Mouse (Mus musculus) hindbrain, embryonic 10.5 days (tissue): ENCODE data around the gene Srpx. TPM values are rescaled to one million over a fixed set of nuclear protein-coding genes. Genes with fewer than 3 reads are reported as not detected.

Experiments
- DNase-seq: peaks from one replicate; pipeline ENCODE4 v3.0.0-alpha.2; 2017; ENCODE audit warnings: low spot score
- H3K27ac ChIP-seq: fragments of 300-500 bp; sonication (generic); 2 replicates; pipeline ENCODE4 v1.5.1; 2016; ENCODE audit warnings: mild to moderate bottlenecking, moderate library complexity
- H3K27me3 ChIP-seq: fragments of 300-500 bp; sonication (generic); 2 replicates; pipeline ENCODE4 v1.6.1; 2016; ENCODE audit warnings: mild to moderate bottlenecking; ENCODE audit not compliant: poor library complexity, insufficient read depth, severe bottlenecking
- H3K36me3 ChIP-seq: fragments of 300-500 bp; sonication (generic); 2 replicates; pipeline ENCODE4 v1.6.1; 2016; ENCODE audit warnings: mild to moderate bottlenecking, moderate library complexity
- H3K4me1 ChIP-seq: fragments of 300-500 bp; sonication (generic); replicated peaks from 2 replicates; pipeline ENCODE4 v1.6.1; 2016; ENCODE audit warnings: mild to moderate bottlenecking
- H3K4me3 ChIP-seq: fragments of 300-500 bp; sonication (generic); 2 replicates; pipeline ENCODE4 v1.5.1; 2016; ENCODE audit warnings: mild to moderate bottlenecking, moderate library complexity
- H3K9me3 ChIP-seq: fragments of 300-500 bp; sonication (generic); 2 replicates; pipeline ENCODE4 v1.6.1; 2016; ENCODE audit warnings: mild to moderate bottlenecking, moderate library complexity
- WGBS: fragments of 180-500 bp; shearing (Covaris S2); methylation state at CpG from one replicate; pipeline ENCODE4 v1.1.7; 2016; 5-methylcytosine and 5-hydroxymethylcytosine counted together
- polyA plus RNA-seq: library from polyadenylated mRNA; unstranded; fragments of >200 nt; fragmentation: Nextera tagmentation; extraction: Ambion mirVana; gene quantifications from 2 replicates; pipeline ENCODE4 v1.2.1, GENCODE M21; 2016

Gene Srpx
- polyA plus RNA-seq = 2.8 and 3.7 TPM in 2 replicates

GRCm38 (mm10) chrX:10117065-10117719 is at the start of gene Srpx:
TSS of gene Srpx (minus strand) at chrX:10117709.
- Histone ChIP-seq H3K4me1 (peaks cover 9% of the 10 kb centered on the region; the same call in 1 of the 2 replicates), H3K9me3 (no peaks in the 10 kb centered on the region), H3K27ac (peak within 1 kb of the TSS; percentile 77), H3K36me3 (no peaks in the 10 kb centered on the region), H3K4me3 (peak within 1 kb of the TSS; percentile 46), H3K27me3 (peaks cover 20% of the 10 kb centered on the region)
- DNase-seq = peak; percentile 39
- 12% methylated on average over 19 of the region's 19 CpGs for WGBS

GRCm38 (mm10) chrX:10152390-10152789 is 34.9 kb upstream of the Srpx start:
- WGBS = 57% methylated on average over 3 of the region's 3 CpGs

GRCm38 (mm10) chrX:10115780-10116179 is 1.7 kb downstream of the Srpx start:
- H3K27me3 ChIP-seq = peaks cover 20% of the 10 kb centered on the region
- no peaks in the 10 kb centered on the region for H3K36me3 ChIP-seq
- no peak overlapping the region for H3K4me3 ChIP-seq
- WGBS = 60% methylated on average over 3 of the region's 3 CpGs
- no peak overlapping the region for H3K27ac ChIP-seq
- H3K9me3 ChIP-seq = no peaks in the 10 kb centered on the region
- DNase-seq = no peak
- peaks cover 9% of the 10 kb centered on the region; the same call in 1 of the 2 replicates for H3K4me1 ChIP-seq

More at GRCm38 (mm10) chrX:10152390-10152789, 34.9 kb upstream of the Srpx start:
- Histone ChIP-seq H3K27me3 (no peaks in the 10 kb centered on the region), H3K36me3 (no peaks in the 10 kb centered on the region), H3K4me3 (no peak overlapping the region), H3K4me1 (no peaks in the 10 kb centered on the region), H3K9me3 (no peaks in the 10 kb centered on the region), H3K27ac (no peak overlapping the region)
- no peak for DNase-seq

- WGBS = 59% methylated on average over 1 of the region's 1 CpGs
- Histone ChIP-seq H3K27me3 (no peaks in the 10 kb centered on the region), H3K36me3 (no peaks in the 10 kb centered on the region), H3K9me3 (no peaks in the 10 kb centered on the region), H3K4me1 (no peaks in the 10 kb centered on the region), H3K27ac (no peak overlapping the region), H3K4me3 (no peak overlapping the region)
- no peak for DNase-seq
Observed at GRCm38 (mm10) chrX:10110736-10111135, 6.8 kb downstream of the Srpx start.

GRCm38 (mm10) chrX:10108558-10108957 is 9.0 kb downstream of the Srpx start:
- no peaks in the 10 kb centered on the region for H3K27me3 ChIP-seq
- H3K9me3 ChIP-seq = no peaks in the 10 kb centered on the region
- no peaks in the 10 kb centered on the region for H3K36me3 ChIP-seq
- 75% methylated on average over 4 of the region's 4 CpGs for whole genome bisulfite sequencing
- no peak overlapping the region for H3K27ac ChIP-seq
- DNase-seq = no peak
- no peak overlapping the region for H3K4me3 ChIP-seq
- no peaks in the 10 kb centered on the region for H3K4me1 ChIP-seq

- H3K27ac ChIP-seq = no peak overlapping the region
- WGBS = 73% methylated on average over 5 of the region's 5 CpGs
- H3K4me3 ChIP-seq = no peak overlapping the region
- no peaks in the 10 kb centered on the region for H3K36me3 ChIP-seq
- no peak for DNase-seq
- H3K4me1 ChIP-seq = no peaks in the 10 kb centered on the region
- no peaks in the 10 kb centered on the region for H3K27me3 ChIP-seq
- no peaks in the 10 kb centered on the region for H3K9me3 ChIP-seq
Observed at GRCm38 (mm10) chrX:10105475-10105874, 12.0 kb downstream of the Srpx start.

- H3K27me3 ChIP-seq = no peaks in the 10 kb centered on the region
- H3K4me3 ChIP-seq = no peak overlapping the region
- H3K4me1 ChIP-seq = no peaks in the 10 kb centered on the region
- no peaks in the 10 kb centered on the region for H3K9me3 ChIP-seq
- WGBS = 93% methylated on average over 1 of the region's 1 CpGs
- no peak for DNase-seq
- no peaks in the 10 kb centered on the region for H3K36me3 ChIP-seq
- H3K27ac ChIP-seq = no peak overlapping the region
Observed at GRCm38 (mm10) chrX:10102739-10103138, 14.8 kb downstream of the Srpx start.

GRCm38 (mm10) chrX:10095797-10096196 is 21.7 kb downstream of the Srpx start:
- Histone ChIP-seq H3K36me3 (no peaks in the 10 kb centered on the region), H3K9me3 (no peaks in the 10 kb centered on the region), H3K4me3 (no peak overlapping the region), H3K27ac (no peak overlapping the region), H3K27me3 (no peaks in the 10 kb centered on the region), H3K4me1 (no peaks in the 10 kb centered on the region)
- WGBS = 85% methylated on average over 3 of the region's 3 CpGs
- no peak for DNase-seq

GRCm38 (mm10) chrX:10080385-10080784 is 37.1 kb downstream of the Srpx start:
- WGBS = 78% methylated on average over 3 of the region's 3 CpGs
- no peaks in the 10 kb centered on the region for H3K27me3 ChIP-seq
- H3K27ac ChIP-seq = no peak overlapping the region
- H3K4me1 ChIP-seq = no peaks in the 10 kb centered on the region
- H3K36me3 ChIP-seq = no peaks in the 10 kb centered on the region
- H3K9me3 ChIP-seq = no peaks in the 10 kb centered on the region
- no peak for DNase-seq
- H3K4me3 ChIP-seq = no peak overlapping the region

- WGBS = 50% methylated on average over 1 of the region's 1 CpGs
- no peak for DNase-seq
- H3K27ac ChIP-seq = no peak overlapping the region
Observed at GRCm38 (mm10) chrX:10079981-10080380, 37.5 kb downstream of the Srpx start.

GRCm38 (mm10) chrX:10073966-10074365 is 43.5 kb downstream of the Srpx start:
- Histone ChIP-seq H3K36me3 (no peaks in the 10 kb centered on the region), H3K27ac (no peak overlapping the region), H3K4me1 (no peaks in the 10 kb centered on the region), H3K4me3 (no peak overlapping the region), H3K27me3 (no peaks in the 10 kb centered on the region), H3K9me3 (no peaks in the 10 kb centered on the region)
- 84% methylated on average over 3 of the region's 3 CpGs for WGBS
- no peak for DNase-seq

More at GRCm38 (mm10) chrX:10079981-10080380, 37.5 kb downstream of the Srpx start:
- H3K9me3 ChIP-seq = no peaks in the 10 kb centered on the region
- H3K4me1 ChIP-seq = no peaks in the 10 kb centered on the region
- H3K4me3 ChIP-seq = no peak overlapping the region
- H3K36me3 ChIP-seq = no peaks in the 10 kb centered on the region
- H3K27me3 ChIP-seq = no peaks in the 10 kb centered on the region

GRCm38 (mm10) chrX:10071529-10071928 is 46.0 kb downstream of the Srpx start:
- Histone ChIP-seq H3K27ac (no peak overlapping the region), H3K4me1 (no peaks in the 10 kb centered on the region), H3K4me3 (no peak overlapping the region), H3K36me3 (no peaks in the 10 kb centered on the region), H3K9me3 (no peaks in the 10 kb centered on the region), H3K27me3 (no peaks in the 10 kb centered on the region)
- DNase-seq = no peak
- 82% methylated on average over 2 of the region's 2 CpGs for WGBS

GRCm38 (mm10) chrX:10070689-10071088 is 46.8 kb downstream of the Srpx start:
- WGBS = 34% methylated on average over 6 of the region's 6 CpGs
- no peak overlapping the region for H3K4me3 ChIP-seq
- H3K9me3 ChIP-seq = no peaks in the 10 kb centered on the region
- no peaks in the 10 kb centered on the region for H3K36me3 ChIP-seq
- no peak overlapping the region for H3K27ac ChIP-seq
- DNase-seq = peak; percentile 3
- H3K27me3 ChIP-seq = no peaks in the 10 kb centered on the region
- H3K4me1 ChIP-seq = no peaks in the 10 kb centered on the region

GRCm38 (mm10) chrX:10069405-10069804 is 48.1 kb downstream of the Srpx start:
- Histone ChIP-seq H3K9me3 (no peaks in the 10 kb centered on the region), H3K27me3 (no peaks in the 10 kb centered on the region), H3K36me3 (no peaks in the 10 kb centered on the region), H3K27ac (no peak overlapping the region), H3K4me1 (no peaks in the 10 kb centered on the region), H3K4me3 (no peak overlapping the region)
- WGBS = 70% methylated on average over 4 of the region's 4 CpGs
- no peak for DNase-seq
